Mouse (Mus musculus) C2C12 (cell line): ENCODE results near the gene Phyhipl. TPM values are rescaled to one million over a fixed set of nuclear protein-coding genes. Genes with fewer than 3 reads are reported as not detected.

Experiments
- H3K27me3 ChIP-seq: one replicate; pipeline ENCODE4 v1.6.1; 2011; ENCODE audit not compliant: control insufficient read depth, insufficient read depth, insufficient read length
- H3K36me3 ChIP-seq: one replicate; pipeline ENCODE4 v1.6.1; 2011; ENCODE audit not compliant: control insufficient read depth, insufficient read depth
- H3K4me3 ChIP-seq: one replicate; pipeline ENCODE4 v1.5.1; 2011; ENCODE audit warnings: mild to moderate bottlenecking, control low read depth; ENCODE audit not compliant: poor library complexity, insufficient read depth, severe bottlenecking
- H3K79me2 ChIP-seq: one replicate; pipeline ENCODE4 v1.6.1; 2011; ENCODE audit not compliant: control insufficient read depth, insufficient read depth
- H3K79me3 ChIP-seq: one replicate; pipeline ENCODE4 v1.6.1; 2011; ENCODE audit warnings: low read depth, control low read depth
- H3ac ChIP-seq: one replicate; pipeline ENCODE3; 2011; ENCODE audit warnings: low read depth; ENCODE audit not compliant: control insufficient read depth, insufficient read length
- CEBPB ChIP-seq: IDR thresholded peaks from one replicate; pipeline ENCODE4 v1.6.1; 2011; ENCODE audit warnings: low read depth, mild to moderate bottlenecking, control low read depth, moderate library complexity
- CTCF ChIP-seq: IDR thresholded peaks from one replicate; pipeline ENCODE4 v1.5.1; 2011; ENCODE audit not compliant: control insufficient read depth, insufficient read depth, insufficient read length
- FOSL1 ChIP-seq: IDR thresholded peaks from one replicate; pipeline ENCODE4 v1.8.0; 2011; ENCODE audit warnings: mild to moderate bottlenecking, low read length; ENCODE audit not compliant: poor library complexity, insufficient read depth, severe bottlenecking
- MAX ChIP-seq: IDR thresholded peaks from one replicate; pipeline ENCODE4 v1.6.1; 2011; ENCODE audit warnings: mild to moderate bottlenecking, control low read depth
- MYOD1 ChIP-seq: IDR thresholded peaks from one replicate; pipeline ENCODE4 v1.6.1; 2011; ENCODE audit warnings: low read depth; ENCODE audit not compliant: control insufficient read depth, insufficient read length
- MYOG ChIP-seq: IDR thresholded peaks from one replicate; pipeline ENCODE4 v1.6.1; 2011; ENCODE audit not compliant: control insufficient read depth, insufficient read length; ENCODE audit errors: extremely low read depth
- USF1 ChIP-seq: IDR thresholded peaks from one replicate; pipeline ENCODE4 v1.6.1; 2011; ENCODE audit warnings: low read depth, mild to moderate bottlenecking, control low read depth, moderate library complexity
- long read RNA-seq, 2 experiments: library from polyadenylated mRNA; unstranded; transcript quantifications; one replicate each; pipeline ENCODE4 v2.0.0; 2019 to 2020
- polyA plus RNA-seq: library from polyadenylated mRNA; unstranded; fragments of >200 nt; fragmentation: generic; extraction: Trizol; gene quantifications from one replicate; pipeline ENCODE4 v1.2.1, GENCODE M21; 2012; ENCODE audit warnings: missing spikeins

The Phyhipl gene
- polyA plus RNA-seq = 0.16 TPM
- long read RNA-seq, experiment 1 = 0 reads
- long read RNA-seq, experiment 2 = 0 reads

DNA sequence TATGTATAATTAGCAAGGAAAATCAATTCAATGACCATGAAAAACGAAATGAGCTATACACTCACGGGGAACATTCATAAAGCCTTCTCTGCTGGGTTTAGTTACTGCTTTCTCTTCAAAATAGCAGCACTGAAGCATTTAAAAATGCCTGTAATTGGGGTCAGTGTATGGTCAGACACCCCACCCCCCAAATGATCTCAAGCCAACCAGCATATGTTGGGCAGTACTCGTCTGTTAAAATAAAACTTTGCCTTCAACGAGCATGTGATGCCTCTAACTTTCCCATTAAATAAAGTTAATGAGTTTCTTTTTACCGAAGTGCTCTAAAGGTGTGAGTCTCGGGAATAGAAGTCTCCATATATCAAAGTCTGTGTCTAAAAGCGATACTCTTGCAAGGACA is at the start of gene Phyhipl:
Gene Phyhipl (minus strand): TSS at position 138 of the 400 bp plus-strand sequence.
- no peaks in the 10 kb centered on the region for H3K79me3 ChIP-seq
- H3K4me3 ChIP-seq = no peak within 1 kb of the TSS
- H3K79me2 ChIP-seq = no peaks in the 10 kb centered on the region
- H3K36me3 ChIP-seq = no peaks in the 10 kb centered on the region
- H3K27me3 ChIP-seq = no peaks in the 10 kb centered on the region
- no peak within 1 kb of the TSS for H3ac ChIP-seq
- TF ChIP-seq MAX (no peak), USF1 (no peak), MYOG (no peak), CTCF (no peak), CEBPB (no peak), MYOD1 (no peak), FOSL1 (no peak)

DNA sequence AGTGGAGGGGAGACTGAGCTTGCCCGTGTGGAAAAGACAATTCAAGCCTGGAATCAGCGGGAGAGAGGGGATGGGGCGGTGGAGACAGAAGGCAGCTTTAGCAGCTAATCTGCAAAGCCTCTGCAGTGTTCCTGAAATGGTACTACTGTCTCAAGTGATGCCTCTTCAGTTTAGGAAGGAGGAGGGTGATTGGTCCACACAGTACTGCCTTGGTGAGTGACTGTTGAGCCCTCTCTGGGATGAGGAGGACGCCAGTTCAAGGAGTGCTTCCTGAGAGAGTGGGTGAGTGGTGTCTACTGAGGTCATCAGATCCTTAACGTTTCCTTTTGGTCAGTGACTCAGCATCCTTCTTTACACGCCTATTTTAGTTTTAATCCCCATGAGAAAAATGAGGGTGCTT is 47.4 kb upstream of the Phyhipl start:
- H3K36me3 ChIP-seq = no peaks in the 10 kb centered on the region
- H3K79me3 ChIP-seq = no peaks in the 10 kb centered on the region
- no peak for TF ChIP-seq MAX
- no peak for TF ChIP-seq USF1
- TF ChIP-seq MYOG = no peak
- TF ChIP-seq FOSL1 = no peak
- TF ChIP-seq MYOD1 = no peak
- TF ChIP-seq CTCF = no peak
- no peak for TF ChIP-seq CEBPB
- no peaks in the 10 kb centered on the region for H3K79me2 ChIP-seq
- no peak overlapping the region for H3K4me3 ChIP-seq
- no peaks in the 10 kb centered on the region for H3K27me3 ChIP-seq
- no peak overlapping the region for H3ac ChIP-seq

DNA sequence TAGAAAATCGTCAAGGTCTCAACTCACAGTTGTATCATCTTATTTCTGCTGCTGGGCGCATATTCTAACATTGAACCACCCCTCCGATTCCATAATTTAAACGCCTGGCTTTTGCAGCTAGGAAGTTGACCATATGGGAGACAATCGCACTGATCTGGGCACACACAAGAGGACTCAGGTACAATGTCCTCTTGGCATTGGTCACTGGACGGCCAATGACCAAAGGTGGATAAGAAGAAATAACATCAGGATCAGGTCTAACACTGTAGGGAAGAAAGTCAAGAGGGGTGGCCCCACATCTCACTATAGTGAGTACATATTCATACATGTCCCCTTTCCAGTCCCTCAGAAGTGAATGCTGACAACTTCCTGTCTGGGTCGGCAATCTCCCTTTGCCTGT is 43.8 kb upstream of the Phyhipl start:
- H3K27me3 ChIP-seq = no peaks in the 10 kb centered on the region
- no peak for TF ChIP-seq MYOG
- TF ChIP-seq CEBPB = no peak
- no peak for TF ChIP-seq MYOD1
- TF ChIP-seq CTCF = no peak
- TF ChIP-seq USF1 = no peak
- no peak for TF ChIP-seq MAX
- no peak for TF ChIP-seq FOSL1
- no peak overlapping the region for H3K4me3 ChIP-seq
- no peaks in the 10 kb centered on the region for H3K79me2 ChIP-seq
- H3K36me3 ChIP-seq = no peaks in the 10 kb centered on the region
- H3K79me3 ChIP-seq = no peaks in the 10 kb centered on the region
- no peak overlapping the region for H3ac ChIP-seq

GRCm38 (mm10) chr10:70698014-70698413 is 42.2 kb upstream of the Phyhipl start:
- Histone ChIP-seq H3K36me3 (no peaks in the 10 kb centered on the region), H3ac (no peak overlapping the region), H3K27me3 (no peaks in the 10 kb centered on the region), H3K4me3 (no peak overlapping the region), H3K79me2 (no peaks in the 10 kb centered on the region), H3K79me3 (no peaks in the 10 kb centered on the region)
- no peak for TF ChIP-seq MYOD1
- TF ChIP-seq FOSL1 = no peak
- TF ChIP-seq USF1 = no peak
- no peak for TF ChIP-seq MAX

DNA sequence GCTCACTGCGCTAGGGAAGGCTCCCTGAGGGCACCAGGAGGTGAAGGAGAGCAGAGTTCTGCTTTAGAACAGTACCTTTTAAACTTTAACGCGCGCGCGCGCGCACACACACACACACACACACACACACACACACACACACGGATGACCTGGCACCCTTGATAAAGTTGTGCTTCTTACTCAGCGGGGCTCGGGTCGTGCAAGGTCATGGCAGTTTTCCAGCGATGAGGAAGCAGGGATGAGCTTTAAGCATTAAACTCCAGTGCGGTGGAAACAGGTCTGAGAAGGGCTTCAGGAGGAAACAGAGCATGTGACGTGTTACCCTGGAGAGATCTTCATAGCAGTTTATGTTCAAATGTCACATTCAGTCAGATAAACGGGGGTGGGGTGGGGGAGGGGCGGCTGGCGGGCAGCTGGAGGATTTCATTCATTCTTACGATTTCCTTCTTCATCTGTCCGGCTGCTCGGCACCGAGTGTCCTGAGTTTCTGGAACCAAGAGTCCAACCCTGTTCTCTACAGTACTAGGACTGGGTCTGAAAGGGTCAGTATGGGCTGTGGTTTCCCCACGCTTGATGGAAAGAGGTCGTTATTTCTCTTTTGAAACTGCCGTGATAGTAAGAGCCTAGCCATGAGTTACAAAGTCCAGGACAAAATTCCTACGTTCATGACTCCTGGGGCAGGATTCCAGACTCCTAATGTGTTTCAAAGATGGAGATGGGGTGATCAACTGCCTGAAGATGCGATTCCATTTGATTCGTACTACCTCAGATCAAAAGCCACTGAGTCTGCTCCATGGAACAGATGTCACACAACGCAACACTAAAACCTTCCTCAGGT is 41.2 kb upstream of the Phyhipl start:
- no peaks in the 10 kb centered on the region for H3K79me2 ChIP-seq
- H3K36me3 ChIP-seq = no peaks in the 10 kb centered on the region
- no peak overlapping the region for H3ac ChIP-seq
- H3K27me3 ChIP-seq = no peaks in the 10 kb centered on the region
- H3K4me3 ChIP-seq = no peak overlapping the region
- TF ChIP-seq MYOD1 = no peak
- TF ChIP-seq MYOG = no peak
- no peak for TF ChIP-seq FOSL1
- no peak for TF ChIP-seq MAX
- no peak for TF ChIP-seq CTCF
- no peak for TF ChIP-seq CEBPB
- TF ChIP-seq USF1 = no peak
- no peaks in the 10 kb centered on the region for H3K79me3 ChIP-seq

DNA sequence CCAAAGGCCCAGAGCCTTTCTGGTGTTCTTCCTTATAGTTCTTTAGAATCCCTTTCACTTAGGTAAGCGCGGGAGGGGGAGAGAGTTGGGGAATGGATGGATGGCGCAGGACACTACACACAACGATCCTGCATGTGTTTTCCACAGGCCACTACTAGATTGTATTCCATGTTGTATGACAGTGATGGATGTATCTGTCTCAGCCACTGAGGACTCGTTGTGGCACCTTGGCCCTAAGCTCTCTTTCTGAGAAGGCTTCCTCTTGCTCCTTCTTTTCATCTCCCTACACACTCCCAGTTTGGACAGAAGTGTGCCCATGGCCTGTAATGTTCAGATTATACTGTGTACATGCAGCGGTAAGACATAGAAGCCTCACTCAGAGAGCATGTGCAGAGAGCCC is 33.6 kb upstream of the Phyhipl start:
- H3K4me3 ChIP-seq = no peak overlapping the region
- H3K27me3 ChIP-seq = no peaks in the 10 kb centered on the region
- no peaks in the 10 kb centered on the region for H3K79me2 ChIP-seq
- H3K36me3 ChIP-seq = no peaks in the 10 kb centered on the region
- TF ChIP-seq MAX (no peak), MYOD1 (no peak), CEBPB (no peak), USF1 (no peak), FOSL1 (no peak), CTCF (no peak), MYOG (no peak)
- H3K79me3 ChIP-seq = no peaks in the 10 kb centered on the region
- H3ac ChIP-seq = no peak overlapping the region
